Mouse (Mus musculus): ENCODE measurements around the gene Rbp1. TPM values are rescaled to one million over a fixed set of nuclear protein-coding genes. Genes with fewer than 3 reads are reported as not detected.

Rbp1 gene
- polyA plus RNA-seq, 1 experiment from 2014 or later, result 25.5 TPM

GRCm38 (mm10) chr9:98439091-98439490, 16.3 kb downstream of the Rbp1 start:
- ATAC-seq, result no peak
- no peak for TF ChIP-seq CTCF (IDR thresholded peaks at IDR 0.05; ENCODE audit: low read depth)
- no peaks in the 10 kb centered on the region for H3K9me3 ChIP-seq (ENCODE audit: control insufficient read depth)
- H3K4me2 ChIP-seq (replicated peaks; ENCODE audit: low read depth), result no peak overlapping the region
- H3K27me3 ChIP-seq (replicated peaks; ENCODE audit: control insufficient read depth, insufficient read depth, low read length), result no peaks in the 10 kb centered on the region
- H3K9ac ChIP-seq (ENCODE audit: low read depth, low read length), result no peak overlapping the region
- H3K27ac ChIP-seq (ENCODE audit: low read depth, low read length), result no peak overlapping the region
- 83% methylated on average over 3 of the region's 3 CpGs for WGBS
- peaks cover under 1% of the 10 kb centered on the region; the same call in 1 of the 2 replicates for H3K4me1 ChIP-seq (replicated peaks; ENCODE audit: control insufficient read depth, insufficient read depth, low read length)
- no peaks in the 10 kb centered on the region for H3K36me3 ChIP-seq (ENCODE audit: control insufficient read depth, insufficient read depth)
- H3K4me3 ChIP-seq (ENCODE audit: low read depth, low read length), result no peak overlapping the region

GRCm38 (mm10) chr9:98442638-98443037, 19.9 kb downstream of the Rbp1 start:
- no peak overlapping the region for H3K4me2 ChIP-seq (replicated peaks; ENCODE audit: low read depth)
- H3K4me3 ChIP-seq (ENCODE audit: low read depth, low read length), result no peak overlapping the region
- H3K4me1 ChIP-seq (replicated peaks; ENCODE audit: control insufficient read depth, insufficient read depth, low read length), result peaks cover 10% of the 10 kb centered on the region; the same call in 1 of the 2 replicates
- H3K36me3 ChIP-seq (ENCODE audit: control insufficient read depth, insufficient read depth), result 0 out of 2 replicates have a peak, but pooled peaks cover 4% of the 10 kb centered on the region
- H3K9me3 ChIP-seq (ENCODE audit: control insufficient read depth), result no peaks in the 10 kb centered on the region
- peak; percentile 94 for TF ChIP-seq CTCF (IDR thresholded peaks at IDR 0.05; ENCODE audit: low read depth)
- ATAC-seq, result no peak; the same call in 1 of the 2 replicates
- H3K27me3 ChIP-seq (replicated peaks; ENCODE audit: control insufficient read depth, insufficient read depth, low read length), result no peaks in the 10 kb centered on the region
- no peak overlapping the region for H3K9ac ChIP-seq (ENCODE audit: low read depth, low read length)
- 52% methylated on average over 5 of the region's 5 CpGs for WGBS
- H3K27ac ChIP-seq (ENCODE audit: low read depth, low read length), result no peak overlapping the region

- Histone ChIP-seq H3K9me3 (ENCODE audit: control insufficient read depth) (no peaks in the 10 kb centered on the region), H3K4me1 (replicated peaks; ENCODE audit: control insufficient read depth, insufficient read depth, low read length) (peaks cover 10% of the 10 kb centered on the region; the same call in 1 of the 2 replicates), H3K9ac (ENCODE audit: low read depth, low read length) (no peak overlapping the region), H3K27ac (ENCODE audit: low read depth, low read length) (peak overlapping the region; percentile 46), H3K4me3 (ENCODE audit: low read depth, low read length) (no peak overlapping the region), H3K27me3 (replicated peaks; ENCODE audit: control insufficient read depth, insufficient read depth, low read length) (no peaks in the 10 kb centered on the region), H3K36me3 (ENCODE audit: control insufficient read depth, insufficient read depth) (0 out of 2 replicates have a peak, but pooled peaks cover 4% of the 10 kb centered on the region), H3K4me2 (replicated peaks; ENCODE audit: low read depth) (no peak overlapping the region; the same call in 1 of the 2 replicates)
- peak; percentile 22; the same call in 1 of the 2 replicates for ATAC-seq
- no peak for TF ChIP-seq CTCF (IDR thresholded peaks at IDR 0.05; ENCODE audit: low read depth)
- 60% methylated on average over 9 of the region's 9 CpGs for WGBS
These were observed 22.8 kb downstream of the Rbp1 start for GRCm38 (mm10) chr9:98445359-98446149.

GRCm38 (mm10) chr9:98450976-98451375, 28.2 kb downstream of the Rbp1 start:
- no peak overlapping the region for H3K4me3 ChIP-seq (ENCODE audit: low read depth, low read length)
- ATAC-seq, result no peak
- no peaks in the 10 kb centered on the region for H3K4me1 ChIP-seq (replicated peaks; ENCODE audit: control insufficient read depth, insufficient read depth, low read length)
- no peak overlapping the region for H3K4me2 ChIP-seq (replicated peaks; ENCODE audit: low read depth)
- H3K36me3 ChIP-seq (ENCODE audit: control insufficient read depth, insufficient read depth), result 0 out of 2 replicates have a peak, but pooled peaks cover 4% of the 10 kb centered on the region
- no peaks in the 10 kb centered on the region for H3K9me3 ChIP-seq (ENCODE audit: control insufficient read depth)
- H3K27ac ChIP-seq (ENCODE audit: low read depth, low read length), result no peak overlapping the region
- no peak for TF ChIP-seq CTCF (IDR thresholded peaks at IDR 0.05; ENCODE audit: low read depth)
- 81% methylated on average over 1 of the region's 1 CpGs for WGBS
- H3K9ac ChIP-seq (ENCODE audit: low read depth, low read length), result no peak overlapping the region
- no peaks in the 10 kb centered on the region for H3K27me3 ChIP-seq (replicated peaks; ENCODE audit: control insufficient read depth, insufficient read depth, low read length)

GRCm38 (mm10) chr9:98466709-98467108, 43.9 kb downstream of the Rbp1 start:
- no peaks in the 10 kb centered on the region for H3K9me3 ChIP-seq (ENCODE audit: control insufficient read depth)
- H3K27me3 ChIP-seq (replicated peaks; ENCODE audit: control insufficient read depth, insufficient read depth, low read length), result no peaks in the 10 kb centered on the region
- peak; percentile 98 for ATAC-seq
- H3K4me2 ChIP-seq (replicated peaks; ENCODE audit: low read depth), result no peak overlapping the region
- H3K36me3 ChIP-seq (ENCODE audit: control insufficient read depth, insufficient read depth), result no peaks in the 10 kb centered on the region
- TF ChIP-seq CTCF (IDR thresholded peaks at IDR 0.05; ENCODE audit: low read depth), result no peak
- H3K4me1 ChIP-seq (replicated peaks; ENCODE audit: control insufficient read depth, insufficient read depth, low read length), result no peaks in the 10 kb centered on the region
- H3K4me3 ChIP-seq (ENCODE audit: low read depth, low read length), result no peak overlapping the region
- H3K9ac ChIP-seq (ENCODE audit: low read depth, low read length), result no peak overlapping the region
- 21% methylated on average over 2 of the region's 2 CpGs for WGBS
- peak overlapping the region; percentile 70 for H3K27ac ChIP-seq (ENCODE audit: low read depth, low read length)

- 73% methylated on average over 2 of the region's 2 CpGs for WGBS
- Histone ChIP-seq H3K9ac (ENCODE audit: low read depth, low read length) (no peak overlapping the region), H3K4me2 (replicated peaks; ENCODE audit: low read depth) (no peak overlapping the region), H3K9me3 (ENCODE audit: control insufficient read depth) (no peaks in the 10 kb centered on the region), H3K27me3 (replicated peaks; ENCODE audit: control insufficient read depth, insufficient read depth, low read length) (no peaks in the 10 kb centered on the region), H3K36me3 (ENCODE audit: control insufficient read depth, insufficient read depth) (no peaks in the 10 kb centered on the region), H3K27ac (ENCODE audit: low read depth, low read length) (no peak overlapping the region), H3K4me1 (replicated peaks; ENCODE audit: control insufficient read depth, insufficient read depth, low read length) (no peaks in the 10 kb centered on the region), H3K4me3 (ENCODE audit: low read depth, low read length) (no peak overlapping the region)
- TF ChIP-seq CTCF (IDR thresholded peaks at IDR 0.05; ENCODE audit: low read depth), result no peak
- ATAC-seq, result no peak
These were observed 57.5 kb downstream of the Rbp1 start for GRCm38 (mm10) chr9:98480172-98480749.
